Mouse (Mus musculus): ENCODE measurements around the gene Aff3.
"Not testable (repeated sequence)": the region's sequence is repeated elsewhere in the genome, so short reads cannot be mapped to it uniquely, and the experiment has no call there.

Aff3 gene

GRCm38 (mm10) chr1:38439751-38440470 lies 224.8 kb downstream of the Aff3 start:
- DNase-seq (ENCODE audit: low spot score in 2 of 2), result no peak

DNA sequence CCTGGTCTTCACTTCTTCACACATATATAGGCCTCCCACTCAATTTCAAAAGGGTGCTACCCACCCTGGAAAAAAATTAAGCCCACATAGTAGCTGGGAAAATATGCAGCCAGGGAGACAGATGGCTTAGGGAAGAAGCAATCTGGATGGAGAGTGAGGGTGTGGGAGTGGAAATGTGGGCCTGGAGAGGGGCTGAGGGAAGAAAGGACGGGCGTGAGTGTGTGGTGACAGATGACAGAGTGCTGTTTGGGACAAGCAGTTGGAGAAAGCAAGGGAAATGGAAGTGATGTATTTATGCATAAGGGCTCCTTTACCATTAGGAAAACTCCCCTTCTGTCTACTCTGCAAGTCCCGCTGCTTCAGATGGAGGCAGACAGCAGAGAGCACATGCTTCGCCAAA lies 226.3 kb downstream of the Aff3 start:
- no peak for DNase-seq (ENCODE audit: low spot score in 2 of 2)

- no peak for DNase-seq (ENCODE audit: low spot score in 2 of 2)
Observed at GRCm38 (mm10) chr1:38437671-38438070, 227.1 kb downstream of the Aff3 start.

GRCm38 (mm10) chr1:38436471-38437340 lies 228.0 kb downstream of the Aff3 start:
- DNase-seq (ENCODE audit: low spot score in 2 of 2), result no peak

- not testable (repeated sequence) for DNase-seq (ENCODE audit: low spot score in 2 of 2)
Observed at GRCm38 (mm10) chr1:38430311-38430710, 234.4 kb downstream of the Aff3 start.

GRCm38 (mm10) chr1:38428708-38429683 lies 235.8 kb downstream of the Aff3 start:
- no peak for DNase-seq (ENCODE audit: low spot score in 2 of 2)

DNA sequence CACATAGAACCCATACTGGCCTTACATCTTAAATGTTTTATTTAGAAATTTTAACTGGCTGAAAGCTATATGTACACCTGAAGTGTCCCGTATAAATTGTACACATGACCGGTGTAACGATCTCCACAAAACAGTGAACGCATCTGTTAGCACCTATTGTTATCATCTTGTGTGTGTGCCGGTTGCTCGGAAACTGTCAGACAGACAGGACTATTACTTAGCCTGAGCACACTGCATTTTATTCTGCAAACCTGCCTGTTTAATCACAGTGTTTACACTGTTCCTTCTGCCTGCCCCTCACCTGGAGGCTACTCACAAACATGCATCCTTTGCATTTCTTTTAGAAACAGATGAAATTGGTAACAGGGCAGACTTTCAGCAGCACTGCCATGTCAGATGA lies 241.8 kb downstream of the Aff3 start:
- DNase-seq (ENCODE audit: low spot score in 2 of 2), result no peak

DNA sequence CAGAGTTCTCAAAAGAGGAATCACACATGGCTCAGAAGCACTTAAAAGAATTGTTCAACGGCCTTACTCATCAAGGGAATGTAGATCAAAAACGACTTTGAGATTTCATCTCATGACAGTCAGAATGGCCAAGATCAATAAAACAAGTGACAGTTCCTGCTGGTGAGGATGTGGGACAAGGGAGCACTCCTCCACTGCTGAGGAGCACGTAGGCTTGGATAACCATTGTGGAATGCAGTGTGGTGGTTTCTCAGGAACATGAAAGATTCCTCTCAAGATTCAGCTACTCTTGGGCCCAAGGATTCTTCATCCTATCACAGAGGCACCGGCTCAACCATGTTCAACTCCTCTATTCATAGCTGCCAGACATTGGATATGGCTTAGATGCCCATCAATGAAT lies 245.4 kb downstream of the Aff3 start:
- no peak for DNase-seq (ENCODE audit: low spot score in 2 of 2)

GRCm38 (mm10) chr1:38418181-38419032 lies 246.3 kb downstream of the Aff3 start:
- DNase-seq (ENCODE audit: low spot score in 2 of 2), result no peak

- no peak for DNase-seq (ENCODE audit: low spot score in 2 of 2)
Observed at GRCm38 (mm10) chr1:38417196-38417595, 247.6 kb downstream of the Aff3 start.

DNA sequence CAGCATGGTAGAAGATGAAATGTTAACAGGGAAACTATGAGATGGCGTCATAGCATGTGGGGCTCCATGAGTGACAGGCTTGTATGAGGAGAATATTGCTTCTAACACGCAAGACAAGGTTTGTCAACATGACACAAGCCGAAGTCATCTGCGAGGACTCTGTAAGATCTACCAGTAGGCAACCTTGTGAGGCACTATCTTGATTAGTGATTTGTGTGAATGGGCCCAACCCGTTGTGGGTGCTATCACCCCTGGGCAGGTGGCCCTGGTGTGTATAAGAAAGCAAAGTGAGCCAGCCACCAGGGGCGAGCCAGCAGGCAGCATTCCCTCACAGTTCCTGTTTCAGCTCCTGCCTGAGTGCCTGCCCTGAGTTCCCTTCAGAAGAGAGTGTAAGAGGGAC lies 249.2 kb downstream of the Aff3 start:
- no peak for DNase-seq (ENCODE audit: low spot score in 2 of 2)

DNA sequence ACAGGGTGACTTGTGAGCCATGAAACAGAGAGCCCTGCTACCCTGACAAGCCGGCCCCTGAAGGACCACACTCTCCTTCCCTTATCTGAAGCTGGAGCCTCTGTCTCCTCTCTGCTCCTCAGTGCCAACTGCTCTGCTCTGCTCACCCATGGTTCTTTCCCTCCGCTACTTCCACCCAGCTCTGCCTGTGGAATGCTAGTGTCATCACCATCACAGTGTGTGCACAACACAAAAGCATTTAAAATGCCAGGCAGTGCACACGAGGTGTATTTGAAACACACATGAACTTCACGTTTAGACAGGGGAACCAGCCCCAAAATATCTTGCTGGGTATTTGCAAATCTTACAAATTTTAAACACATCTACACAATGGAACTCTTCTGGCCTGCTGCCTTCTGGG lies 253.6 kb downstream of the Aff3 start:
- DNase-seq (ENCODE audit: low spot score in 2 of 2), result no peak

- no peak for DNase-seq (ENCODE audit: low spot score in 2 of 2)
Observed at GRCm38 (mm10) chr1:38410457-38410856, 254.3 kb downstream of the Aff3 start.

DNA sequence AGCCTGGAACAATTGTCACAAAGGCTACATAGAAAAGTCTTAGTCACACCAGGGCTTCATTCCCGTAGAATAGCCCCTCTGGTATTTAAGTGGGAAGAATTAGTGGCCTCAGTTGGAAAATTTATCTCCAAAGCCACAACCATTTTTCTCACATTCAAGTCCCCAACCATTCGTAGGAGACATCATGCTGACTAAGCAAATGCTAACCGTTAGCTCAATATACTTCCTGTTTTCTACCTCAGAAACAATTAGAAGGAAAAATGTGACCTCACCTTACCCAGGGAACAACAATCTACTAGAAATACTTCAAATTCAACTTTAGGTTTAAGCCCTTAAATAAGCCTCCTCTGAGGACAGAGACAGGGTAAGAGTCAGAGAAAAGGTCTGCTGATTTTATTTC lies 256.5 kb downstream of the Aff3 start:
- no peak for DNase-seq (ENCODE audit: low spot score in 2 of 2)

DNA sequence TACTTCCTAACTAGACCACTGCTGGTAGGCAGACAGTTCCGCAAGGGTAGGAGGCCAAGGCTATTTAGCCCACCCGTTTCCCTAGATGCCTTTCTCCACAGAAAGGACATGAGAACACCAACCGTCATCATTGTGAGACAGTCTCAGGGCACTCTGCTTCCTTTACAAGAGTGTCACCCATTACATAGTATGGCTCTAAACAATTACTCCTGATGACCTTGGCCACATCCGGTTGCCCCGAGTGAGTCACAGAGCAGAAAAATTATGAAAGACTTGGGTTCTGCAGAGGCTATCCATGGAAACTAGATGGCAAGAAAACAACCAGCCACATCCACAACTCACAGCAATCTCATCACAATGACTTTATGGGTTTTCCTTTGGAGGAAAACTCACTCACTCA lies 261.0 kb downstream of the Aff3 start:
- no peak for DNase-seq (ENCODE audit: low spot score in 2 of 2)

DNA sequence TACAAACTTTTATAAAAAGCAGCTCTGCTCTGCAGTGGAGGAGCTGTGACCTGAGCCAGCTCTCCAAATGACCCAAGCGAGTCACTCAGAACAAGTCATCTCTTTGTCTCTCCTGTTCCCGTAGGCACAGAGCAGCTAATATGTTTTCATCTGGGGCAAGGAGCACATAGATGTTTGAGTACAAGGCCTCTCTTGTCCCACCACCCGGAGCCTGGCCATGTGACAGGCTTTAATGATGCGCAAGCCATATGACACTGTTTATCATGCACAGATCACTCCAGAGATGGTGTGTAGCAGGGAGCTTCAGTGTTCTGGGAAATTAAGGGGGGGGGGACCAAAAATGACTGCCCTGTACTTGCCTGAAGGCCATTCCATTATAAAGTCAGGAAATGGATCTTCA lies 262.9 kb downstream of the Aff3 start:
- DNase-seq (ENCODE audit: low spot score in 2 of 2), result no peak

DNA sequence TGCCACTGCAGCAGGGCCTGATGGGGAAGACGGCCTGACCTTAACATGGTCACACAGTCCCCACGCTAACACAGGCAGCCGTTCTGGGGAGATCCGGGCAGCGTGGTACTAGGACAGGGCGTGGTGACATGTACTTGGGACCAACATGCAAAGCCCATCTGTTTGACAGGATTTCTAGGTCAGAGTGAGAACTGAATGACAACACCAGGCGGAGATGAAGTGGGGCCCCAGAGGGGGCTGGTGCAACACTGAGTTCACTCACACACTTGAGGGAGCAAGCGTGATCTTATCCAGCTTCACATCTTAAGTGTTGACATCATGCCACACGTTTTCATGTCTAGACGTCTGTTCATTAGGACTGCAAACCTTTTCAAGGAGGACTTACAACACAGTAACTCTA lies 265.5 kb downstream of the Aff3 start:
- DNase-seq (ENCODE audit: low spot score in 2 of 2), result no peak

DNA sequence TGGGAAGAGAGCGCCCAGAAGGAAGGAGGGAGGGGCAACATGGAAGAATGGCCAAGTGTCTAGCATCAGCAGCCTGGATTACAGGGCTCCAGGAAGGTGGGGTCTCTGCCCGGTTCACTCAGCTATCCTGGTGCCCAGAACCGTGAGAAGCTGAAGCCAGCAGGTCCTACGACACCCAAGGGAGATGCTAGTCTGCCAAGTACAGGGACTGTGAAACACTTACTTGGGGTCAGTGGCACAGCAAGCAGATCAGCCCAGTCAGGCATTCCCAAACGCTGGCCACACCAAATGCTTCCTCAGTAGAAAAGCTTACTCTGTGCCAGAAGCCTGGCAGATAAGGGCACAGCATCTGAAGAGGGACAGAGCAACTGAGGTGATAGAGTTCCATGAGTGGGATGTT lies 266.2 kb downstream of the Aff3 start:
- DNase-seq (ENCODE audit: low spot score in 2 of 2), result no peak

DNA sequence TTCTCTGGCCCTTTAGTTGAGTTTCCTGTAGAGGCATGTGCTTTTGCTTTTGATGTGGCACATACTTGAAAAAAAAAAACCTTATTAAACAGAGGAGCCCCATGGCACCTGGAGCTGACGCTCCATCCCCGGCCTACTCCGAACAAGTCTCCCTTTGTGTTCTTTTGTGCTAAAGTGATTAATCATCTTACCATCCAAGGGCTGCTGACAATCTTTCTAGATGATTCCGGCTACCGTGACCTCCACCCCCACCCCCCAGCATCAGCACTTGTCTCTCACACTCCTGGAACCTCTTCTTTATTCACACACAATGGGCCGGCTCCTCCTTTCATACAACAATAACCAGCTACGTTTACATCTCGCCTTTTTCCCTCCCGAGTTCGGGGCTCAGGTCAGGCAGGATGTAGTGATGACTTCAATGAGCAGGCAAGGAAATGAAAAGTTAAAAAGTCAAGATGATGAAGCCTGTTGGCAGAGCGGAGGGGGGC lies 269.5 kb downstream of the Aff3 start:
- DNase-seq (ENCODE audit: low spot score in 2 of 2), result no peak

DNA sequence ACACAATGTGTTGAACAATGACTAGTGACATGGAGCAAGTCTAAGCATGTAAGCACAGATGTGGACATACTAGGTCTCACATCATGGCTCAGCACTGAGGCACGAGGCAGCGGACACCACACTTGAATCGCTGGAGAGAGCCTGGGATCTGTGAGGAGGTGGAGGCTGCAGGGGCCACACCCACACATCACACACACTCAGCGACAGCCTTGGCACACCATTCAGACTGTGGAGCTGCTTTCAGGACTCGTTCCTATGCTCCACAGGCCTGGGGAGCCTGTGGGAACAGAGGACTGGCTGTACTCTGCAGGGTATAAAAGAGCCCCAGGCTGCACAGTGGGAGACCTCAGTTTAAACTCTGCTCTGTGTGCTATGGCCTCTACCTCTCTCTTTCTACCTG lies 270.3 kb downstream of the Aff3 start:
- no peak for DNase-seq (ENCODE audit: low spot score in 2 of 2)

DNA sequence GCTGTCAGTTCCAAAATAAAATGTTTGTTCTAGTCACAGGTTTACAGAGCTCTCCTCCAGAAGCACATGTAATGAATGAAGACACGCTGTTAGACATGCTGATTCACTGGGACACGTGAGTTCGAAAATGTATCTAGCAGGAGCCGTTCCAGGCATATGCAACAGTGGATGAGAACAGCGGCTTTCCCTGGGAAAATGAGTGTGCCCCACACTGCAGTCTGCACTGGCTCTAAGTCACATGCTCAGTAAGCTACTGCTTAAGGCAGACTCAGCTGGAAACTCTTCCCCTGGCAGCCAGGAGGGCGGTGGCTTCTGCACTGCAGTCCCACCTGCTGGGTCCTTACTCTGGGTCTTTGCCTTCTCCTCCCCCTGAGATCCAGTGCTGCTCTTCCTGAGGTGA lies 271.2 kb downstream of the Aff3 start:
- no peak for DNase-seq (ENCODE audit: low spot score in 2 of 2)
